Mouse (Mus musculus): ENCODE data around the gene Fgf4. TPM values are rescaled to one million over a fixed set of nuclear protein-coding genes. Genes with fewer than 3 reads are reported as not detected.

Gene Fgf4
- total and polyA plus RNA-seq, 3 experiments = not detected

- TF ChIP-seq USF1 (IDR thresholded peaks at IDR 0.05; ENCODE audit: low read depth, low read length) (no peak), CHD2 (IDR thresholded peaks at IDR 0.05; ENCODE audit: low read length) (no peak), ZMIZ1 (IDR thresholded peaks at IDR 0.05; ENCODE audit: low read depth, low read length) (no peak; the same call in 1 of the 2 replicates), GATA1 (IDR thresholded peaks at IDR 0.05; ENCODE audit: low read depth, low read length) (no peak), ZC3H11A (IDR thresholded peaks at IDR 0.05; ENCODE audit: low read depth, low read length) (peak; percentile 20; the same call in 1 of the 2 replicates), MAX (IDR thresholded peaks at IDR 0.05; ENCODE audit: low read length) (peak; percentile 88), CHD1 (IDR thresholded peaks at IDR 0.05; ENCODE audit: low read depth, low read length) (no peak; the same call in 1 of the 2 replicates), MYB (IDR thresholded peaks at IDR 0.05; ENCODE audit: low read depth, low read length) (no peak), GABPA (IDR thresholded peaks at IDR 0.05; ENCODE audit: low read depth, low read length) (no peak), RCOR1 (IDR thresholded peaks at IDR 0.05; ENCODE audit: low read depth, low read length) (no peak), MYC (IDR thresholded peaks at IDR 0.05; ENCODE audit: low read depth, low read length) (peak; percentile 84), TCF12 (IDR thresholded peaks at IDR 0.05; ENCODE audit: low read depth, low read length) (0 out of 2 replicates have a peak, but pooled peaks have one; percentile 33), USF2 (IDR thresholded peaks at IDR 0.05; ENCODE audit: borderline replicate concordance in 1 of 2, insufficient read depth in 1 of 2, low read depth in 1 of 2, low read length in 2 of 2) (no peak), EP300 (IDR thresholded peaks at IDR 0.05; ENCODE audit: low read depth in 1 of 2, low read length in 2 of 2) (no peak), ETS1 (IDR thresholded peaks at IDR 0.05; ENCODE audit: low read depth, low read length) (0 out of 2 replicates have a peak, but pooled peaks have one; percentile 14), SIN3A (IDR thresholded peaks at IDR 0.05; ENCODE audit: low read length) (peak; percentile 78), NELFE (IDR thresholded peaks at IDR 0.05; ENCODE audit: low read depth, low read length) (peak; percentile 58; the same call in 1 of the 2 replicates), KAT2A (conservative IDR thresholded peaks at IDR 0.05; ENCODE audit: low read depth, low read length) (no peak; the same call in 1 of the 2 replicates), ZNF384 (IDR thresholded peaks at IDR 0.05; ENCODE audit: low read depth, low read length) (no peak), MAZ (IDR thresholded peaks at IDR 0.05; ENCODE audit: low read depth, low read length) (peak; percentile 67; the same call in 1 of the 2 replicates), MXI1 (IDR thresholded peaks at IDR 0.05; ENCODE audit: low read depth, low read length) (peak; percentile 94)
Observed at GRCm38 (mm10) chr7:144895305-144896111, 48.3 kb downstream of the Fgf4 start (continued).
